Mouse (Mus musculus): ENCODE results near the gene Pycr1. TPM values are rescaled to one million over a fixed set of nuclear protein-coding genes. Genes with fewer than 3 reads are reported as not detected.

The Pycr1 gene
- total and polyA plus RNA-seq, 3 experiments: 21.0 to 75.3 (median 32.3) TPM

GRCm38 (mm10) chr11:120641255-120641654, 2.3 kb downstream of the Pycr1 start:
- Histone ChIP-seq H3K27me3 (replicated peaks) (no peaks in the 10 kb centered on the region), H3K9me3 (replicated peaks; ENCODE audit: low read length) (no peaks in the 10 kb centered on the region), H3K4me2 (ENCODE audit: insufficient read depth, low read depth, poor library complexity, severe bottlenecking) (no peak overlapping the region), H3K27ac (ENCODE audit: insufficient read depth, low read depth) (no peak overlapping the region), H3K4me1 (ENCODE audit: control insufficient read depth in 1 of 2, insufficient read depth in 2 of 2) (peaks cover 13 to 39% of the 10 kb centered on the region in 2 experiments), H3K9ac (ENCODE audit: insufficient read depth, low read depth) (no peak overlapping the region), H3K4me3 (replicated peaks in 1 of 3; ENCODE audit: low read depth in 2 of 3, low read length in 2 of 3, poor library complexity in 1 of 3) (no peak overlapping the region), H3K36me3 (replicated peaks in 1 of 2; ENCODE audit: control insufficient read depth in 1 of 2, insufficient read depth in 1 of 2, low read length in 1 of 2) (peaks cover 15 to 44% of the 10 kb centered on the region in 2 experiments), H3K79me2 (replicated peaks; ENCODE audit: control insufficient read depth, extremely low read depth, insufficient read depth, poor library complexity, severe bottlenecking) (no peaks in the 10 kb centered on the region)
- in situ Hi-C loops (cut with MboI; ENCODE audit: low pct_ligation_motif_present, low pct_unique_long_range_greater_than_20kb, low sequenced_read_pairs): no loop called here
- TF ChIP-seq ZKSCAN1 (IDR thresholded peaks at IDR 0.05; ENCODE audit: borderline replicate concordance, low read depth, low read length): no peak
- no peak for TF ChIP-seq TCF12 (IDR thresholded peaks at IDR 0.05; ENCODE audit: low read depth, low read length)
- no peak for TF ChIP-seq ZNF384 (IDR thresholded peaks at IDR 0.05; ENCODE audit: low read depth, low read length)
- dilution Hi-C loops (cut with MboI; ENCODE audit: extremely low pct_ligation_motif_present, extremely low pct_unique_long_range_greater_than_20kb, low sequenced_read_pairs): no loop called here
- no peak for DNase-seq (ENCODE audit: extremely low read depth)

GRCm38 (mm10) chr11:120634810-120635209, 8.8 kb downstream of the Pycr1 start:
- dilution Hi-C loops (cut with MboI; ENCODE audit: extremely low pct_ligation_motif_present, extremely low pct_unique_long_range_greater_than_20kb, low sequenced_read_pairs): no loop called here
- H3K36me3 ChIP-seq (replicated peaks in 1 of 2; ENCODE audit: control insufficient read depth in 1 of 2, insufficient read depth in 1 of 2, low read length in 1 of 2): peaks cover 0 to 25% of the 10 kb centered on the region in 2 experiments
- H3K4me1 ChIP-seq (ENCODE audit: control insufficient read depth in 1 of 2, insufficient read depth in 2 of 2): peaks cover 8 to 34% of the 10 kb centered on the region in 2 experiments
- no peak overlapping the region for H3K4me2 ChIP-seq (ENCODE audit: insufficient read depth, low read depth, poor library complexity, severe bottlenecking)
- no peak overlapping the region for H3K4me3 ChIP-seq (replicated peaks in 1 of 3; ENCODE audit: low read depth in 2 of 3, low read length in 2 of 3, poor library complexity in 1 of 3)
- no peaks in the 10 kb centered on the region for H3K27me3 ChIP-seq (replicated peaks)
- TF ChIP-seq EP300 (IDR thresholded peaks at IDR 0.05; ENCODE audit: low read length) (no peak), IRF4 (IDR thresholded peaks at IDR 0.05; ENCODE audit: low read depth, low read length) (no peak)
- H3K27ac ChIP-seq (ENCODE audit: insufficient read depth, low read depth): no peak overlapping the region
- in situ Hi-C loops (cut with MboI; ENCODE audit: low pct_ligation_motif_present, low pct_unique_long_range_greater_than_20kb, low sequenced_read_pairs): no loop called here
- peaks cover 25% of the 10 kb centered on the region for H3K79me2 ChIP-seq (replicated peaks; ENCODE audit: control insufficient read depth, extremely low read depth, insufficient read depth, poor library complexity, severe bottlenecking)
- H3K9me3 ChIP-seq (replicated peaks; ENCODE audit: low read length): no peaks in the 10 kb centered on the region
- DNase-seq (ENCODE audit: extremely low read depth): no peak
- H3K9ac ChIP-seq (ENCODE audit: insufficient read depth, low read depth): no peak overlapping the region

GRCm38 (mm10) chr11:120633520-120634343, 9.8 kb downstream of the Pycr1 start, which contains the start of gene Mafg:
Gene Mafg (minus strand): TSS chr11:120633600.
- peak within 1 kb of the TSS; percentile 71 for H3K27ac ChIP-seq (ENCODE audit: insufficient read depth, low read depth)
- in situ Hi-C loops (cut with MboI; ENCODE audit: low pct_ligation_motif_present, low pct_unique_long_range_greater_than_20kb, low sequenced_read_pairs) (no loop called here), dilution Hi-C loops (cut with MboI; ENCODE audit: extremely low pct_ligation_motif_present, extremely low pct_unique_long_range_greater_than_20kb, low sequenced_read_pairs) (no loop called here)
- H3K36me3 ChIP-seq (replicated peaks in 1 of 2; ENCODE audit: control insufficient read depth in 1 of 2, insufficient read depth in 1 of 2, low read length in 1 of 2): peaks cover 9 to 25% of the 10 kb centered on the region in 2 experiments
- peaks cover 36% of the 10 kb centered on the region for H3K79me2 ChIP-seq (replicated peaks; ENCODE audit: control insufficient read depth, extremely low read depth, insufficient read depth, poor library complexity, severe bottlenecking)
- peak; percentile 98 for DNase-seq (ENCODE audit: extremely low read depth)
- H3K9ac ChIP-seq (ENCODE audit: insufficient read depth, low read depth): peak within 1 kb of the TSS; percentile 96
- peaks cover 19 to 41% of the 10 kb centered on the region in 2 experiments for H3K4me1 ChIP-seq (ENCODE audit: control insufficient read depth in 1 of 2, insufficient read depth in 2 of 2)
- H3K27me3 ChIP-seq (replicated peaks): no peaks in the 10 kb centered on the region
- H3K9me3 ChIP-seq (replicated peaks; ENCODE audit: low read length): no peaks in the 10 kb centered on the region
- H3K4me3 ChIP-seq (replicated peaks in 1 of 3; ENCODE audit: low read depth in 2 of 3, low read length in 2 of 3, poor library complexity in 1 of 3): peak within 1 kb of the TSS; percentile 74 to 93 (median 83)
- peak within 1 kb of the TSS; percentile 87 for H3K4me2 ChIP-seq (ENCODE audit: insufficient read depth, low read depth, poor library complexity, severe bottlenecking)
- TF ChIP-seq ELF1 (IDR thresholded peaks at IDR 0.05; ENCODE audit: low read depth, low read length) (peak; percentile 16), MEF2A (IDR thresholded peaks at IDR 0.05; ENCODE audit: borderline replicate concordance, low read depth, low read length) (0 out of 2 replicates have a peak, but pooled peaks have one; percentile 18), E2F4 (IDR thresholded peaks at IDR 0.05; ENCODE audit: insufficient replicate concordance, low read depth, low read length) (peak; percentile 58; the same call in 1 of the 2 replicates), RCOR1 (conservative IDR thresholded peaks at IDR 0.05; ENCODE audit: low read depth, low read length) (0 out of 2 replicates have a peak, but pooled peaks have one; percentile 27), POLR2AphosphoS2 (IDR thresholded peaks at IDR 0.05; ENCODE audit: low read depth, low read length) (no peak), MXI1 (IDR thresholded peaks at IDR 0.05; ENCODE audit: low read depth, low read length) (peak; percentile 99), PAX5 (IDR thresholded peaks at IDR 0.05; ENCODE audit: low read length) (no peak), CTCF (conservative IDR thresholded peaks at IDR 0.05 in 1 of 2, IDR thresholded peaks at IDR 0.05 in 1 of 2; ENCODE audit: low read depth in 2 of 2, low read length in 2 of 2) (no peak), CHD2 (IDR thresholded peaks at IDR 0.05; ENCODE audit: low read length) (peak; percentile 98), BHLHE40 (IDR thresholded peaks at IDR 0.05; ENCODE audit: low read depth, low read length) (peak; percentile 85), NELFE (IDR thresholded peaks at IDR 0.05; ENCODE audit: low read depth, low read length) (peak; percentile 74), POLR2A (IDR thresholded peaks at IDR 0.05; ENCODE audit: low read depth, low read length) (peak; percentile 90), IRF4 (IDR thresholded peaks at IDR 0.05; ENCODE audit: low read depth, low read length) (no peak; the same call in 1 of the 2 replicates), RAD21 (IDR thresholded peaks at IDR 0.05; ENCODE audit: low read depth, low read length) (no peak), JUND (conservative IDR thresholded peaks at IDR 0.05; ENCODE audit: low read depth, low read length) (no peak), HCFC1 (IDR thresholded peaks at IDR 0.05; ENCODE audit: low read depth, low read length) (peak; percentile 67), ZC3H11A (IDR thresholded peaks at IDR 0.05; ENCODE audit: low read depth, low read length) (no peak), MAFK (IDR thresholded peaks at IDR 0.05; ENCODE audit: insufficient replicate concordance, low read length) (no peak), TBP (conservative IDR thresholded peaks at IDR 0.05; ENCODE audit: low read depth, low read length) (peak; percentile 69; the same call in 1 of the 2 replicates), ZMIZ1 (IDR thresholded peaks at IDR 0.05; ENCODE audit: low read depth, low read length) (no peak), SMC3 (IDR thresholded peaks at IDR 0.05; ENCODE audit: low read depth, low read length) (peak; percentile 16; the same call in 1 of the 2 replicates)
